9 mouse cellular contexts compared by ENCODE assay signal in genomic region chr6:129088161-129088560, GRCm38 (mm10). TPM values are rescaled to one million over a fixed set of nuclear protein-coding genes. Genes with fewer than 3 reads are reported as not detected.
A peak's percentile ranks its signal among the peaks of the same experiment; 100 is the strongest.
DNase-seq lines count a peak whose midpoint lies in the region; ATAC-seq and TF ChIP-seq lines count a peak whose summit lies in the region.
"Had no signal": no experiment of that assay in that cellular context is flagged by ENCODE, and none has a peak within 500 bp of the region (broad histone marks: within the 10 kb centered on the region; RNA-seq: fewer than 3 reads in every experiment).

No protein-coding gene starts in this region.

- no peak for TF ChIP-seq EP300 in heart, postnatal 0 days (IDR thresholded peaks at IDR 0.05; ENCODE audit: low read depth)

- intact Hi-C loops in left cerebral cortex, postnatal 25 days (cut with DNase I) = loop anchor here (5.0 kb wide), 1 partner anchor 169 kb away; no protein-coding TSS in a partner anchor

- no peaks in the 10 kb centered on the region for H3K27me3 ChIP-seq in heart, postnatal 0 days (ENCODE audit: control insufficient read depth, insufficient read depth, low read length)
- no peaks in the 10 kb centered on the region for H3K27me3 ChIP-seq in heart, embryonic 10.5 days (ENCODE audit: insufficient read depth, poor library complexity, severe bottlenecking)

- H3K9me3 ChIP-seq in heart, postnatal 0 days (replicated peaks; ENCODE audit: control insufficient read depth, low read length) = no peaks in the 10 kb centered on the region
- no peaks in the 10 kb centered on the region for H3K9me3 ChIP-seq in heart, embryonic 10.5 days

- ATAC-seq in heart, postnatal 0 days (ENCODE audit: insufficient read depth, low read depth) = no peak

- no peak overlapping the region for H3K4me3 ChIP-seq in heart, postnatal 0 days (ENCODE audit: low read depth, low read length)
- no peak overlapping the region for H3K4me3 ChIP-seq in heart, embryonic 10.5 days

- H3K4me1 ChIP-seq in heart, postnatal 0 days (ENCODE audit: control insufficient read depth, insufficient read depth) = no peaks in the 10 kb centered on the region
- no peaks in the 10 kb centered on the region for H3K4me1 ChIP-seq in heart, embryonic 10.5 days

- H3K27ac ChIP-seq in heart, postnatal 0 days (ENCODE audit: low read depth) = no peak overlapping the region
- no peak overlapping the region for H3K27ac ChIP-seq in heart, embryonic 10.5 days

- H3K9ac ChIP-seq in heart, postnatal 0 days (replicated peaks; ENCODE audit: low read depth, low read length) = no peak overlapping the region

- no peak for DNase-seq in heart, postnatal 0 days (ENCODE audit: low spot score)
- no peak for DNase-seq in heart, embryonic 10.5 days (ENCODE audit: low spot score)
- DNase-seq in testis, postnatal 10 days (ENCODE audit: low spot score) = peak; percentile 48
- DNase-seq in testis, postnatal 14 days (ENCODE audit: low spot score) = no peak
- peak; percentile 17 to 27 for DNase-seq in left cerebral cortex, postnatal 25 days (ENCODE audit: low spot score in 2 of 2)
- no peak for DNase-seq in ovary, postnatal 36 days (ENCODE audit: low spot score)
- no peak for DNase-seq in adrenal gland, adult 18-20 months (ENCODE audit: low spot score in 2 of 2)
- no peak for DNase-seq in urinary bladder, postnatal 10 days (ENCODE audit: low spot score)

- WGBS in heart, postnatal 0 days = 66% methylated on average over 1 of the region's 1 CpGs
- 74% methylated on average over 1 of the region's 1 CpGs for WGBS in heart, embryonic 10.5 days

- peak; percentile 38 for TF ChIP-seq CTCF in heart, postnatal 0 days (IDR thresholded peaks at IDR 0.05; ENCODE audit: low read depth)

- H3K36me3 ChIP-seq in heart, postnatal 0 days (replicated peaks; ENCODE audit: control insufficient read depth, insufficient read depth, low read length) = no peaks in the 10 kb centered on the region
- no peaks in the 10 kb centered on the region for H3K36me3 ChIP-seq in heart, embryonic 10.5 days

- no peak overlapping the region for H3K4me2 ChIP-seq in heart, postnatal 0 days (ENCODE audit: low read depth, low read length)

RNA-seq across cellular contexts. Expression of gene Clec2e, which starts 12.6 kb away (rescaled TPM):
- total RNA-seq in heart, postnatal 0 days (2014; rRNA removed; ENCODE audit: low replicate concordance) = not detected in 2 replicates
- polyA plus RNA-seq in heart, postnatal 0 days (2015; fragmentation: Nextera tagmentation; extraction: Ambion mirVana) = not detected in 2 replicates
- polyA plus RNA-seq in heart, embryonic 10.5 days (2016; fragmentation: Nextera tagmentation; extraction: Ambion mirVana) = not detected in 2 replicates
- not detected for total RNA-seq in left cerebral cortex, postnatal 25 days (2021)
- not detected for total RNA-seq in adrenal gland, adult 18-20 months (2021)
- total RNA-seq: left cerebral cortex, postnatal 10 days had no signal

RNA-seq across cellular contexts. Expression of gene Klrb1f, which starts 42.5 kb away (rescaled TPM):
- not detected in 2 replicates for total RNA-seq in heart, postnatal 0 days (2014; rRNA removed; ENCODE audit: low replicate concordance)
- 0.23 and 0.34 TPM in 2 replicates for polyA plus RNA-seq in heart, postnatal 0 days (2015; fragmentation: Nextera tagmentation; extraction: Ambion mirVana)
- polyA plus RNA-seq in heart, embryonic 10.5 days (2016; fragmentation: Nextera tagmentation; extraction: Ambion mirVana) = not detected in 2 replicates
- not detected for total RNA-seq in left cerebral cortex, postnatal 25 days (2021)
- total RNA-seq in adrenal gland, adult 18-20 months (2021) = under 1 TPM in 1 of 2 experiments, not detected in 1; 0.16 TPM
- total RNA-seq: left cerebral cortex, postnatal 10 days had no signal

Comparison
In these comparisons a context has a peak if more than half of its experiments do, and no peak if none do; other contexts are left out.
1. DNase-seq: peak in testis, postnatal 10 days (single experiment) and left cerebral cortex, postnatal 25 days (2 of 2); none in heart, postnatal 0 days (single experiment), heart, embryonic 10.5 days (single experiment), testis, postnatal 14 days (single experiment), ovary, postnatal 36 days (single experiment), adrenal gland, adult 18-20 months (0 of 2) and urinary bladder, postnatal 10 days (single experiment).